Mouse (Mus musculus) spleen, adult 18-20 months (tissue): ENCODE results near the gene Urod.

Source experiments
- DNase-seq, 2 experiments: peaks; one replicate each; pipeline ENCODE4 v3.0.0; 2022; ENCODE audit warnings: mixed read lengths in 2 of 2

The Urod gene

DNA sequence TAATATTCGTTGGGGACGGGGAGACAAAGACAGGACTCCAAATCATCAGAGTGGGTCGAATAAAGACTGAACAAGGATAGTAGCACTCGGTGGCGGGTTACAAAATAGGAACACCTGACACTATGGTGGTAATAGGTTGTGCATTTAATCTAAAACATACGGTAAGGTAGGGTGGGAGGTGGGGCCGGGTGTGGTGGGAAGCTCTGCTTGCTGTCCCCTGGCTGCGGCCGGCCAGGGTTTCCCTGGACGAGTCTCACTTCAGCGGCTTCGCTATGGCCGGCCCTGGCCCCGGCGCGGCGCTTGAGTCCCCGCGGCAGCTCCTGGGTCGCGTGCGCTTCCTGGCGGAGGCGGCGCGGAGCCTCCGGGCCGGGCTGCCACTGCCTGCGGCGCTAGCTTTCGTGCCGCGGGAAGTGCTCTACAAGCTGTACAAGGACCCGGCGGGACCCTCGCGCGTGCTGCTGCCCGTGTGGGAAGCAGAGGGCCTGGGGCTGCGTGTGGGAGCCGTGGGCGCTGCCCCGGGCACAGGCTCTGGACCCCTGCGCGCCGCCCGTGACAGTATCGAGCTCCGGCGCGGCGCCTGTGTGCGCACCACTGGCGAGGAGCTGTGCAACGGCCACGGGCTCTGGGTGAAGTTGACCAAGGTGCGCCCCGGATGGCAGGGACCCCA is 1.1 kb upstream of the Urod start, which contains the start of gene Hectd3:
TSS of gene Hectd3 (plus strand) at position 187 of the 667 bp plus-strand sequence.
- peak; percentile 27 to 58 for DNase-seq

DNA sequence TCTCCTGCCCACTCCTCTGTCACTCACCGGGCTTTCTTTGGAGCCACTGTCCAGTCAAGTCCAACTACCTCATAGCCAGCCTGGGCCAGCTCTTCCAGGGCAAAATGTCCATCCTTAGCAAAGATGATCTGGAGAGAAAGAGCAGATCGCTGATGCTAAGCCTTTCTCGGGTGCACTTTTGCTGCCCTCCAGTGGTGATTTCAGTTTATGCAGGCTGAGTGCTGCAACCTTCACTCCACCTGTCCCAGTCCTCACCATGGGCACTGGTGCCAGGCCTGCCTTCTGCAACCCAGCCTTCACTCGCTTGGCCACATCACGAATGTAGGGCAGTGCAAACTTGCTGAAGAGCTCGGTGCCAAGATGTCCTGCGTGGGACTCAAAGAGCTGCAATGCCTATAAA is 2.8 kb downstream of the Urod start:
- DNase-seq, result peak; percentile 59 to 82

- no peak for DNase-seq
Measured at GRCm38 (mm10) chr4:116989731-116990130, 4.5 kb downstream of the Urod start.

- DNase-seq, result no peak
Measured at GRCm38 (mm10) chr4:116987122-116987456, 7.1 kb downstream of the Urod start.

DNA sequence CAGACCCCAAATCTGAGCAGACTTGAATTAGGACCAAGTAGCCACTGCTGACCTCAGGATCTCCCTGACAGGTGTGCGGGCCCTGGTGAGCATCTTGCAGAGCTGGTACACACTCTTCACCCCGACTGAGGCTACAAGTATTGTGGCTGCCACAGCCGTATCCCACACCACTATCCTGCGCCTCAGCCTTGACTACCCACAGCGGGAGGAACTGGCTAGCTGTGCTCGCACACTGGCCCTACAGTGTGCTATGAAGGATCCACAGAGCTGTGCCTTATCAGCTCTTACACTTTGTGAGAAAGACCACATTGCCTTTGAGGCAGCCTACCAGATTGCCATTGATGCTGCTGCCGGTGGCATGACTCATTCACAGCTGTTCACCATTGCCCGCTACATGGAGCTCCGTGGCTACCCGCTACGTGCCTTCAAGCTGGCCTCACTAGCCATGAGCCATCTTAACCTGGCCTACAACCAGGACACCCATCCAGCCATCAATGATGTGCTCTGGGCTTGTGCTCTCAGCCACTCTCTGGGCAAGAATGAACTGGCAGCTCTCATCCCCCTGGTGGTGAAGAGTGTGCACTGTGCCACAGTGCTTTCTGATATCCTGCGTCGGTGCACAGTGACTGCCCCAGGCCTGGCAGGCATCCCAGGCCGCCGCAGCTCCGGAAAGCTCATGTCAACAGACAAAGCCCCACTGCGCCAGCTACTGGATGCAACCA is 7.7 kb downstream of the Urod start:
- DNase-seq, result peak; percentile 18 to 38

DNA sequence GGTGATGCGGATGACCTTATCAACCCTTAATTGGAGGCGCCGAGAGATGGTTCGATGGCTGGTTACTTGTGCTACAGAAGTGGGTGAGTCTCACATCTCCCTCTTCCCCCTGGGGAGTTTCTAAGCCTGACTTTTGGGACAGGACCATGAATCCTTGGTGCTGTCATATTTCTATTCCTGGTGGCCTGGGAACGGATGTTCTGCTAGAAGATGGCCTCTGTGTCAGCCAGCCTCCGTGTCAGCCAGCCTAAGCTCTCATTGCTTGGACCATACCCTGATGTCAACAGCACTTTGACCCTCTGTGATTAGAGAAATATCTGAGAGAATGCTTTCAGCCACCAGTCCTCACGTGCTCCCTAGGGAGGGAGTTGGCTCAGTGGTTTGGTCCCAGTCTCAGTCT is 8.5 kb downstream of the Urod start:
- DNase-seq, result no peak

GRCm38 (mm10) chr4:116976503-116976902 is 17.7 kb downstream of the Urod start:
- DNase-seq, result no peak

- no peak for DNase-seq
Measured at GRCm38 (mm10) chr4:116954951-116955350, 39.3 kb downstream of the Urod start.

DNA sequence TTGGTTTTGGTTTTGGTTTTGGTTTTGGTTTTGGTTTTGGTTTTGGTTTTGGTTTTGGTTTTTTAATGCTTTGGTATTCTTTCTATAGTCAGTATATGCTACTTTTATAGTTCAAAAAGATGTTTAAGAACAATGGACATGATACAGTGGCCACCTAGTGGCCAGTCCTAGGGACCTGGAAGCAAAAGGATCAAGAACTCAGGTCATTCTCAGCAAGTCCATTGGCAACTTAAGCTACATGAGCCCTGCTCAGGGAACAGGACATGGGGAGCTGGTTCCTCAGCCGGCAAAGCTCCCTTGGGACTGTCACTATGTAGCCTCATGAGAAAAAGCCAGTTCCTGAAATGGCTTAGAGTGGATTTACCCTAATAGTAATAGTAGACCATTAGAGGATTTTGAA is 42.6 kb downstream of the Urod start:
- no peak for DNase-seq

GRCm38 (mm10) chr4:116944055-116944454 is 50.2 kb downstream of the Urod start:
- no peak for DNase-seq

GRCm38 (mm10) chr4:116942695-116943094 is 51.5 kb downstream of the Urod start:
- DNase-seq, result no peak
